Comparison of ENCODE assay signal across 8 mouse cellular contexts in genomic region chr2:72219921-72220320, GRCm38 (mm10).
A peak's percentile ranks its signal among the peaks of the same experiment; 100 is the strongest.
DNase-seq lines count a peak whose midpoint lies in the region; ATAC-seq and TF ChIP-seq lines count a peak whose summit lies in the region.
"Had no signal": no experiment of that assay in that cellular context is flagged by ENCODE, and none has a peak within 500 bp of the region (broad histone marks: within the 10 kb centered on the region; RNA-seq: fewer than 3 reads in every experiment).

No protein-coding gene starts in this region.

- H3K36me3 ChIP-seq in MEL (ENCODE audit: control insufficient read depth in 1 of 2, insufficient read depth in 2 of 2, low read length in 2 of 2), result no peaks in the 10 kb centered on the region
- no peaks in the 10 kb centered on the region for H3K36me3 ChIP-seq in heart, postnatal 0 days (replicated peaks; ENCODE audit: control insufficient read depth, insufficient read depth, low read length)
- H3K36me3 ChIP-seq: midbrain, embryonic 12.5 days had no signal

- ATAC-seq in heart, postnatal 0 days (ENCODE audit: insufficient read depth, low read depth), result no peak

- TF ChIP-seq EP300 in MEL (IDR thresholded peaks at IDR 0.05; ENCODE audit: low read depth in 1 of 2, low read length in 2 of 2), result no peak
- TF ChIP-seq EP300 in heart, postnatal 0 days (IDR thresholded peaks at IDR 0.05; ENCODE audit: low read depth), result no peak

- no peak overlapping the region for H3K9ac ChIP-seq in MEL (ENCODE audit: control insufficient read depth, low read depth, low read length, poor library complexity, severe bottlenecking)
- no peak overlapping the region for H3K9ac ChIP-seq in heart, postnatal 0 days (replicated peaks; ENCODE audit: low read depth, low read length)
- H3K9ac ChIP-seq: midbrain, embryonic 12.5 days had no signal

- TF ChIP-seq CTCF in left cerebral cortex, adult 2 months (IDR thresholded peaks at IDR 0.05), result peak; percentile 80
- TF ChIP-seq CTCF in MEL (IDR thresholded peaks at IDR 0.05 in 2 of 3, conservative IDR thresholded peaks at IDR 0.05 in 1 of 3; ENCODE audit: control insufficient read depth in 1 of 3, insufficient read depth in 1 of 3, low read depth in 2 of 3, low read length in 3 of 3, poor library complexity in 1 of 3, severe bottlenecking in 1 of 3), result peak; percentile 71 to 77 (median 72)
- TF ChIP-seq CTCF in heart, postnatal 0 days (IDR thresholded peaks at IDR 0.05; ENCODE audit: low read depth), result peak; percentile 70

- 28% methylated on average over 3 of the region's 3 CpGs for WGBS in heart, postnatal 0 days

- peaks cover 10 to 25% of the 10 kb centered on the region in 2 experiments for H3K27me3 ChIP-seq in MEL (ENCODE audit: control insufficient read depth in 1 of 2, insufficient read depth in 2 of 2, low read length in 2 of 2)
- no peaks in the 10 kb centered on the region for H3K27me3 ChIP-seq in heart, postnatal 0 days (ENCODE audit: control insufficient read depth, insufficient read depth, low read length)
- H3K27me3 ChIP-seq: midbrain, embryonic 12.5 days had no signal

- intact Hi-C loops in left cerebral cortex, adult 2 months (cut with DNase I), result loop anchor here (5.0 kb wide), 1 partner anchor 183 kb away; no protein-coding TSS in a partner anchor
- intact Hi-C loops in left cerebral cortex, postnatal 36 days (cut with DNase I), result loop anchor here (5.0 kb wide), 1 partner anchor 183 kb away; no protein-coding TSS in a partner anchor

- H3K4me2 ChIP-seq in heart, postnatal 0 days (ENCODE audit: low read depth, low read length), result no peak overlapping the region
- H3K4me2 ChIP-seq: midbrain, embryonic 12.5 days had no signal

- H3K9me3 ChIP-seq in MEL (replicated peaks; ENCODE audit: insufficient read depth, low read length), result no peaks in the 10 kb centered on the region
- no peaks in the 10 kb centered on the region for H3K9me3 ChIP-seq in heart, postnatal 0 days (replicated peaks; ENCODE audit: control insufficient read depth, low read length)
- H3K9me3 ChIP-seq: midbrain, embryonic 12.5 days had no signal

- no peak overlapping the region for H3K27ac ChIP-seq in left cerebral cortex, adult 2 months
- H3K27ac ChIP-seq in MEL (ENCODE audit: control insufficient read depth, low read depth, low read length), result no peak overlapping the region
- H3K27ac ChIP-seq in heart, postnatal 0 days (ENCODE audit: low read depth), result no peak overlapping the region
- H3K27ac ChIP-seq: midbrain, embryonic 12.5 days had no signal

- no peaks in the 10 kb centered on the region for H3K79me2 ChIP-seq in MEL (ENCODE audit: control insufficient read depth, insufficient read depth, low read length, poor library complexity)

- TF ChIP-seq POLR2A in MEL (IDR thresholded peaks at IDR 0.05; ENCODE audit: control insufficient read depth in 1 of 2, insufficient read depth in 1 of 2, low read depth in 1 of 2, low read length in 2 of 2, poor library complexity in 1 of 2), result no peak

- no peaks in the 10 kb centered on the region for H3K4me1 ChIP-seq in MEL (ENCODE audit: control insufficient read depth in 1 of 2, insufficient read depth in 2 of 2, low read length in 2 of 2)
- H3K4me1 ChIP-seq in heart, postnatal 0 days (ENCODE audit: control insufficient read depth, insufficient read depth), result 0 out of 2 replicates have a peak, but pooled peaks cover 4% of the 10 kb centered on the region

- H3K4me3 ChIP-seq in left cerebral cortex, adult 2 months, result no peak overlapping the region
- H3K4me3 ChIP-seq in MEL (ENCODE audit: control insufficient read depth in 1 of 2, insufficient read depth in 1 of 2, low read depth in 2 of 2, low read length in 2 of 2), result no peak overlapping the region
- no peak overlapping the region for H3K4me3 ChIP-seq in heart, postnatal 0 days (ENCODE audit: low read depth, low read length)
- H3K4me3 ChIP-seq: midbrain, embryonic 12.5 days had no signal

- TF ChIP-seq RAD21 in MEL (IDR thresholded peaks at IDR 0.05; ENCODE audit: low read depth, low read length), result peak; percentile 69

- peak in 1 of 2 experiments; percentile 43 for DNase-seq in left cerebral cortex, adult 2 months (ENCODE audit: extremely low spot score in 1 of 2, low spot score in 2 of 2)
- no peak for DNase-seq in left cerebral cortex, postnatal 36 days (ENCODE audit: low spot score in 2 of 2)
- DNase-seq in MEL (ENCODE audit: low read depth, low spot score), result peak; percentile 74
- peak; percentile 19 for DNase-seq in c-Kit-negative CD71-positive TER-119-positive erythroid progenitor cells, embryonic 14.5 days (ENCODE audit: low read depth, low spot score)
- no peak for DNase-seq in heart, postnatal 0 days (ENCODE audit: low spot score)
- DNase-seq in lung, postnatal 14 days, result peak; percentile 75
- DNase-seq in thymus, adult 18-20 months, result peak; percentile 46 to 55

TF ChIP-seq in MEL, 35 proteins besides CTCF, POLR2A, EP300 and RAD21:
- TF ChIP-seq ZC3H11A (IDR thresholded peaks at IDR 0.05; ENCODE audit: low read depth, low read length), result peak; percentile 54; the same call in 1 of the 2 replicates
- TF ChIP-seq SMC3 (IDR thresholded peaks at IDR 0.05; ENCODE audit: low read depth, low read length), result peak; percentile 86
- TF ChIP-seq MAX (IDR thresholded peaks at IDR 0.05; ENCODE audit: low read length), result no peak
- TF ChIP-seq JUND (IDR thresholded peaks at IDR 0.05; ENCODE audit: low read depth, low read length), result no peak
- no peak for TF ChIP-seq USF2 (IDR thresholded peaks at IDR 0.05; ENCODE audit: borderline replicate concordance in 1 of 2, insufficient read depth in 1 of 2, low read depth in 1 of 2, low read length in 2 of 2)
TF ChIP-seq in MEL: peak in this region for 2.

Comparison
In these comparisons a context has a peak if more than half of its experiments do, and no peak if none do; other contexts are left out.
1. DNase-seq: peak in MEL (single experiment), c-Kit-negative CD71-positive TER-119-positive erythroid progenitor cells, embryonic 14.5 days (single experiment), lung, postnatal 14 days (single experiment) and thymus, adult 18-20 months (2 of 2); none in left cerebral cortex, postnatal 36 days (0 of 2) and heart, postnatal 0 days (single experiment).
2. Peak in every context shown above with its lines, with median percentiles within 50 percentile points of each other: CTCF ChIP-seq.